27 mouse cellular contexts compared by ENCODE assay signal in the genomic region with DNA sequence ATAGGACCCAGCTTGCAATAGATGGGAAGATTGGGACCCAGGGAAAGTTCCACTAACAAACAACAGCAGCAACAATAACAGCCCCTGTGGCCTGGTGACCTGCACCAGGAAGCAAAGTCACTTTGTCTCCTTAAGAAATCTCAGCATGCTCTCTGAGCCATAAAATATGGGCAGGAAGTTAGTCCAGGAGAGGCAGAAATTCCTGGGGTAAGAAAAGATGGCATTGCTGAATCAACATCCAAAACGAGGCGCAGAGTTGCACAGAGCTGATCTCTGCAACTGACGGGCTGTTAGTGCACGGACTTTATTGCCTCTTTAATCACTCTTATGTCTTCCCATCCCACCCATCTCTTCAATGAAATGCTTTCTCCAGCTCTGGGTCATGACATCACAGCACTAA.
A peak's percentile ranks its signal among the peaks of the same experiment; 100 is the strongest.
DNase-seq lines count a peak whose midpoint lies in the region; ATAC-seq lines count a peak whose summit lies in the region.
"Had no signal": no experiment of that assay in that cellular context is flagged by ENCODE, and none has a peak within 500 bp of the region (broad histone marks: within the 10 kb centered on the region; RNA-seq: fewer than 3 reads in every experiment).

No protein-coding gene starts in this region.

- peak; percentile 33; the same call in 1 of the 2 replicates for ATAC-seq in kidney, embryonic 15.5 days (replicated peaks; ENCODE audit: low FRiP score)
- no peak for ATAC-seq in neural tube, embryonic 11.5 days (ENCODE audit: insufficient read depth, low FRiP score, low TSS enrichment)
- ATAC-seq: CD4-positive, CD25-positive, alpha-beta regulatory T cell, adult 4 months; forebrain, embryonic 15.5 days had no signal

- H3K4me2 ChIP-seq in kidney, embryonic 15.5 days, result 0 out of 2 replicates have a peak overlapping the region, but pooled peaks have one; percentile 17
- H3K4me2 ChIP-seq in neural tube, embryonic 11.5 days (ENCODE audit: low read depth), result no peak overlapping the region
- H3K4me2 ChIP-seq: embryonic facial prominence, embryonic 13.5 days; forebrain, embryonic 12.5 days; forebrain, embryonic 15.5 days; heart, embryonic 12.5 days; heart, embryonic 15.5 days; hindbrain, embryonic 13.5 days had no signal

- H3K4me1 ChIP-seq in kidney, embryonic 15.5 days, result peaks cover 14% of the 10 kb centered on the region
- 0 out of 2 replicates have a peak, but pooled peaks cover 2% of the 10 kb centered on the region for H3K4me1 ChIP-seq in neural tube, embryonic 11.5 days (ENCODE audit: control insufficient read depth, insufficient read depth, low read length)
- H3K4me1 ChIP-seq: forebrain, embryonic 12.5 days; forebrain, embryonic 15.5 days; heart, embryonic 12.5 days; heart, embryonic 15.5 days; hindbrain, embryonic 13.5 days had no signal

- H3K27me3 ChIP-seq in kidney, embryonic 15.5 days, result no peaks in the 10 kb centered on the region
- H3K27me3 ChIP-seq in neural tube, embryonic 11.5 days (ENCODE audit: control insufficient read depth, insufficient read depth, low read length), result no peaks in the 10 kb centered on the region
- H3K27me3 ChIP-seq: embryonic facial prominence, embryonic 13.5 days; forebrain, embryonic 12.5 days; forebrain, embryonic 15.5 days; heart, embryonic 12.5 days; heart, embryonic 15.5 days; hindbrain, embryonic 13.5 days had no signal

- no peak overlapping the region for H3K4me3 ChIP-seq in kidney, embryonic 15.5 days (replicated peaks)
- no peak overlapping the region for H3K4me3 ChIP-seq in neural tube, embryonic 11.5 days (ENCODE audit: low read depth, low read length)
- H3K4me3 ChIP-seq: embryonic facial prominence, embryonic 10.5 days; embryonic facial prominence, embryonic 13.5 days; erythroblast, embryonic 14.5 days; forebrain, embryonic 12.5 days; forebrain, embryonic 15.5 days; heart, embryonic 12.5 days; heart, embryonic 15.5 days; hindbrain, embryonic 10.5 days; hindbrain, embryonic 13.5 days had no signal

- no peak for DNase-seq in kidney, adult 18-20 months
- DNase-seq in kidney, postnatal 10 days, result peak; percentile 10
- DNase-seq in kidney, adult 8-10 months, result no peak
- peak; percentile 13 for DNase-seq in neural tube, embryonic 11.5 days (ENCODE audit: low spot score)
- no peak for DNase-seq in neural tube, embryonic 10.5 days (ENCODE audit: extremely low spot score, low spot score)
- peak; percentile 60 for DNase-seq in mesoderm, embryonic 11.5 days (ENCODE audit: low read depth, low spot score)
- no peak for DNase-seq in left cerebral cortex, postnatal 4 days
- DNase-seq: adrenal gland, adult 2 months; adrenal gland, postnatal 14 days; cerebellum, adult 11 months; cerebellum, adult 2 months; cerebellum, adult 9-11 months; cerebellum, postnatal 25 days; heart, adult 18-20 months; heart, postnatal 10 days; heart, postnatal 36 days had no signal

- no peaks in the 10 kb centered on the region for H3K9me3 ChIP-seq in kidney, embryonic 15.5 days (replicated peaks)
- no peaks in the 10 kb centered on the region for H3K9me3 ChIP-seq in neural tube, embryonic 11.5 days (ENCODE audit: control insufficient read depth, low read length)
- H3K9me3 ChIP-seq: embryonic facial prominence, embryonic 10.5 days; embryonic facial prominence, embryonic 13.5 days; forebrain, embryonic 12.5 days; forebrain, embryonic 15.5 days; heart, embryonic 12.5 days; heart, embryonic 15.5 days; hindbrain, embryonic 10.5 days; hindbrain, embryonic 13.5 days had no signal

- H3K36me3 ChIP-seq in kidney, embryonic 15.5 days, result no peaks in the 10 kb centered on the region
- no peaks in the 10 kb centered on the region for H3K36me3 ChIP-seq in neural tube, embryonic 11.5 days (ENCODE audit: control insufficient read depth, insufficient read depth, low read length)
- H3K36me3 ChIP-seq: embryonic facial prominence, embryonic 10.5 days; embryonic facial prominence, embryonic 13.5 days; forebrain, embryonic 12.5 days; forebrain, embryonic 15.5 days; heart, embryonic 12.5 days; heart, embryonic 15.5 days; hindbrain, embryonic 10.5 days; hindbrain, embryonic 13.5 days had no signal

- 9% methylated on average over 4 of the region's 4 CpGs for WGBS in kidney, embryonic 15.5 days
- WGBS in neural tube, embryonic 11.5 days, result 21% methylated on average over 4 of the region's 4 CpGs

- H3K27ac ChIP-seq in kidney, embryonic 15.5 days, result peak overlapping the region; percentile 68; the same call in 1 of the 2 replicates
- no peak overlapping the region for H3K27ac ChIP-seq in neural tube, embryonic 11.5 days (ENCODE audit: low read depth, low read length)
- H3K27ac ChIP-seq: embryonic facial prominence, embryonic 10.5 days; embryonic facial prominence, embryonic 13.5 days; forebrain, embryonic 12.5 days; forebrain, embryonic 15.5 days; heart, embryonic 15.5 days; hindbrain, embryonic 10.5 days; hindbrain, embryonic 13.5 days had no signal

- no peak overlapping the region for H3K9ac ChIP-seq in kidney, embryonic 15.5 days
- no peak overlapping the region for H3K9ac ChIP-seq in neural tube, embryonic 11.5 days (ENCODE audit: low read length)
- H3K9ac ChIP-seq: embryonic facial prominence, embryonic 13.5 days; forebrain, embryonic 12.5 days; forebrain, embryonic 15.5 days; heart, embryonic 12.5 days; heart, embryonic 15.5 days; hindbrain, embryonic 13.5 days had no signal

- intact Hi-C loops in left cerebral cortex, postnatal 4 days (cut with DNase I), result no loop called here

Comparison
In these comparisons a context has a peak if more than half of its experiments do, and no peak if none do; other contexts are left out.
1. DNase-seq: peak in kidney, postnatal 10 days (single experiment), neural tube, embryonic 11.5 days (single experiment) and mesoderm, embryonic 11.5 days (single experiment); none in kidney, adult 18-20 months (single experiment), kidney, adult 8-10 months (0 of 2), neural tube, embryonic 10.5 days (single experiment) and left cerebral cortex, postnatal 4 days (single experiment).